Mouse (Mus musculus): ENCODE data around the gene Slc35b2. TPM values are rescaled to one million over a fixed set of nuclear protein-coding genes. Genes with fewer than 3 reads are reported as not detected.

The Slc35b2 gene
- total RNA-seq, 2 experiments from 2014 or later = 16.2 to 17.7 TPM

DNA sequence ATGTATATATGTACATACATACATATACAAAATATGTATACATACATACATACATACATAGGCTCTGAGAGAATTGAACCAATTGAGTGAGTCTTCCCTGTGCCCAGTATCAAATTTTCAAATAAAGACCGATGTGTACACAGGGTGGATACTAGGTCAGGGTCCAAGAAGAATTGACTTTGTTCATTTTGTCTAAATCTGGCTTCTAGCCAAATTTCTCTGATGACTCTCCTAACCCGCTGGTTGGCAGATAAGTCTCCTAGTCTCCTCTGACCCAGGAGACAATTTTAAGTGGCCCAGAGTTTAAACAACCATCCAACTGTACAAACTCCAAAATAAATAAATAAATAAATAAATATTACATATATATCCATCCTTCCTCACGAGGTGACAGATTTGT lies 35.2 kb downstream of the Slc35b2 start:
- DNase-seq (ENCODE audit: low spot score) = no peak

DNA sequence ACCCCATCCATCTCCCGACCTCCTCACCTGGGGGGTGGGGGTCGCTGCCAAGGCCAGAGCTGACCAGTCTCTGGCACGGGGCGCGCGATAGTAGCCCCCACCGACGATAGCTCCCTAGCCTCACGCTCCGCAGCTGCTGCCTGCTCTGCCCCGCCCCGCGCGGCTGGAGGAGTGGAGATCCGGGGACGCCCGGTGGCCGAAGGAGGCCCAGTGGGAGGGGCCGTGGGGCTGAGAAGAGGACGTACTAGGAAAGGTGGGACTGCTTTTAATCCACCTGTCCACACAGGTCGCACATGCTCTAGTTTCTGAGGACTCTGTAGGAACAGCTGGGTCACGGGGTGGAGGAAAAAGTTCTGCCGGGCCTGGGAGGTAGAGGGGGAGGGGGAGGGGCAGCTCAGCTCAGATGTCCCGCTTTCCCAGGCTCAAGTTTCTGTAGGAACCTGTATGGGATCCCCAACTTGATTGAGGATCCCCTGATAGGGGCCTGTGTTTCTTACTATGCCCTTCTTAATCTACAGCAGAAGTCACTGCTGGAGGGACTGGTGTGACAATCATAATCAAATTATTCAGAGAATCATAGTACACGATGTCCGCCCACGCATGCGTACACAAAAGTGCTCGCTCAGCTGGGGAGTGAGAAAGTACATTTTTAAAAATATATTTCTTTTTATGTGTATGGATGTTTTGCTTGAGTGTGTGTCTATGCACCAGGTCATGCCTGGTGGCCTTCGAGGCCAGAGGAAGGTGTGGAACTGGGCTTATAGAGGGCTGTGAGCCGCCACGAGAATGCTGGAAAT lies 36.0 kb downstream of the Slc35b2 start, which contains the start of gene Slc29a1:
Gene Slc29a1 (minus strand): TSS at position 161 of the 797 bp plus-strand sequence.
- peak; percentile 76 for DNase-seq (ENCODE audit: low spot score)

DNA sequence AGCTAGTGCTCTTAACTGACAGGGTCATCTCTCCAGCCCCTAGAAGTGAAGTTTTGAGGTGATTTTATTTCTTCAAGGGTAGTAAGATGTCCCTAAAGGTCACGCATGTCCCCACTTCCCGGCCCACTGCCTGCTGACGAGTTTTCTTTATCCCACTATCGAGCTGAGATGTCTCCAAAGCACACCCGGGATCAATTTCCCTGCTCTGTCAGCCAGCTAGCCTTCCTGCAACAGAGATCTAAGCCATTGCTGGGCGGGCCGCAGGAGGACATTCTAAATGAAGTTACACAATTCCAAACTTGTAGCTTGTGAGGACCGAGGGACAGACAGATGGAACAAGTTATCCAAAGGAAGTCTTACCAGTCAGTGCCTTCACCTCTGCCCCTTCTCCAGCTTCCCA lies 36.6 kb downstream of the Slc35b2 start:
- no peak for DNase-seq (ENCODE audit: low spot score)

DNA sequence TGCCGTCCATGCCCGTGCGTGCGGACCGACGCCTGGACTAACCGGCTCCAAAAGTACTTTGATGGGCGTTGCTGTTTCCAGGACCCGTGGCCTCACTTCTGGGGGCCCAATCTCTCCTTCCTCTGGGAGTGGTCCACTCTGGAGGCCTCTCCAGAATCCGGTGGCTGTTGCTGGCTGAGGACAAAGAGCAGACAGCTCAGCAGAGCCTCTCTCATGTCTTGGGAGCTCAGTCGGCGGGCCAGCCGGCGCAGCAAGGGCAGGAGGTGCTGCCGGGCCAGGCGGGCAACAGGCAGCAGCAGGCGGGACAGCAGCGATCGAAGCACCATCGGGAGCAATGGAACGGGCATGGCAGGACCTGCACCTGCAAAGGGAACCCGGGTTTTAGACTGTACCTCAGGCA lies 37.7 kb downstream of the Slc35b2 start:
- no peak for DNase-seq (ENCODE audit: low spot score)

DNA sequence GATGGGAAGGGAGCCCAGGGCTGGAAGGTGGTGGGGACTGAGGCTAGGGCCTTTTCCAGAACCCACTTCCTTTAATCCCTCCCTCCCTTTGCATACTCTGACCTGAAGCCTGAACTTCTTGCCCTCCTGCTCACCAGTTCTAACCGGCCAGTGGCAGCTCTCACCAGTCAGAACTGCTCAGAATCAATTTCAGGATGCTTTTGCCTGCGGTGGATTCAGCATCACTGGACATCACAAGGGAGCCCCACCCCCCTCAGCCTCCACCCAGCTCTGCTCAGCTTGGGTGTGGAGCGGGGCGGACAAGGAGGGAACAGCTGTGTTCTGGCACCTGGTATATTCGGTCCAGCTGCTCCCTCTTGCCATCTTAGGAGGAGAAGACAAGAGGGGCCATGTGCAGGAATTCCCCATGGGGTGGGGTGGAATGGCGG lies 38.2 kb downstream of the Slc35b2 start, which contains the start of gene Mymx:
Gene Mymx (minus strand): TSS at position 226 of the 428 bp plus-strand sequence.
- no peak for DNase-seq (ENCODE audit: low spot score)

DNA sequence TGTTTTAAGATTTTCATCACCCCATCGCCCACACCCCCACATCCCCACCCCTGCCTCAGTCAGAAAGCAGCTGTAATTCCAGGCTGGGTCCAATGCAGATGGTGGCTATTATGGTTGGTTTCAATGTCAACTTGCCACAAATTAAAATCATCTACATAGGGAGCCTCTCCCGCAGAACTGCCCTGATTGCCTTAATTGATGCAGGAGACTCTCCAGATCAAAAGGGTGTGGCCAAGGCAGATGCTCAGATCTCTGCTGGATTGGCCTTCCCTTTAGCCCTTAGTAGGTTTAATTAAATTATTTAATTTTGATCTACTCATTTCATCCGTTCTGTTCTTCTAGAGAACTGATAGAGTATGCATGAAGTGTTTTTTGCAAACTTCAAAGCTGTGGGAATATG lies 39.3 kb downstream of the Slc35b2 start:
- DNase-seq (ENCODE audit: low spot score) = no peak

DNA sequence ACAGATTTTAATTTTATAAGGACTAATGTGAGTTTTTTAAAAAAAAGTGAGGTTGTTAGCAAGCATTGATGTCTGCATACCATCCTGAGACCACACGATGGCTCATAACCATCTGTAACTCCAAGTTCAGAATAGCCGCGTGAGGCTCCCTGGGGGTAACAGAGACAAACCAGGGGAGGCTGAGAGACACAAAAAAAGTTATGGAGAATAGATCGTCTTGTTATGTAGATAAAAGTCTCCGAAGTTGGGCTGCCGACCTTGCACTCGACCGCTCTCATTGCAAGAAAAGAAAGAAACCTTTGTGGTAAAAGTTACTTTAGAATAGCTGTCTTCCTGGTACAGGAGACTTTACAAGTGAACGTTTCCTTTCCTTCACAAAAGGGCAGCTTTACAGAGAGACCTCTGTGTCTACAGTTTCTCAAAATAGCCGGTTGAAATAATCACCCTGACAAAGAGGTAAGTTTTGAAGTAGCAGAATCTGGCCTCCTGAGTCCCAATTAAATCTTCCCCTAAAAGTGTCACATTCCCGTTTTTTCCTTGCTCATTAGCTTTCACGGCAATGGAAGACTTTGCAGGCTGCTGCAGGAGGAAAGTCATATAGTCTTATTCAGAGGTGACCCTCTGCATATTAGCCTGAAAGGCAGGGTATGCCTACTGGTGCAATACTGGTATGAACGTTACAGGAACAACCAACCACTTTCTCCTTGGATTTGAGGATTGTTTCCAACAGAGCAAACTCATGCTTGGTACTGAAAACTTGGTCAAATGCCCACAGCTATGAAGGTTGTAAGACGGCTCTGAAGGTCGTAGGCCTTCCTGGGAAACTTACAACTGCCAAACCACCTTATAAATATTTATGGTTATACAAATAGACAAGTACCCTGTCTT lies 43.6 kb downstream of the Slc35b2 start:
- DNase-seq (ENCODE audit: low spot score) = no peak

DNA sequence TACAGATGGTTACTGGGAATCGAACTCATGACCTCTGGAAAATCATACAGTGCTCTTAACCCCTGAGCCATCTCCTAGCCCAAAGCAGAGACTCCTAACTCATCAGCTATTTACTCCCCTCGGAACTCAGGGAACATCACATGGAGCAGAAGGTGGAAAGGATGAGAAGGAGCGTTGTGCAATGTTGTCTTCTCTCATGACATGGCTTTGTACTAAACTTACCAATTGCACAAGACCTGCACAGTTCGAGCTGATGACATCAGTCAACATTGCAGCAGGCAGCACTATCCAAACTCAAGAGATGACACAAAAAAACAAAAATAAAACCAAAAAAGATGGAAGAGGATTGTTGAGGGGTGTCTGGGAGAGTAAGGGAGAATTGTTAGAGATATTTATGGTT lies 44.7 kb downstream of the Slc35b2 start:
- DNase-seq (ENCODE audit: low spot score) = no peak

DNA sequence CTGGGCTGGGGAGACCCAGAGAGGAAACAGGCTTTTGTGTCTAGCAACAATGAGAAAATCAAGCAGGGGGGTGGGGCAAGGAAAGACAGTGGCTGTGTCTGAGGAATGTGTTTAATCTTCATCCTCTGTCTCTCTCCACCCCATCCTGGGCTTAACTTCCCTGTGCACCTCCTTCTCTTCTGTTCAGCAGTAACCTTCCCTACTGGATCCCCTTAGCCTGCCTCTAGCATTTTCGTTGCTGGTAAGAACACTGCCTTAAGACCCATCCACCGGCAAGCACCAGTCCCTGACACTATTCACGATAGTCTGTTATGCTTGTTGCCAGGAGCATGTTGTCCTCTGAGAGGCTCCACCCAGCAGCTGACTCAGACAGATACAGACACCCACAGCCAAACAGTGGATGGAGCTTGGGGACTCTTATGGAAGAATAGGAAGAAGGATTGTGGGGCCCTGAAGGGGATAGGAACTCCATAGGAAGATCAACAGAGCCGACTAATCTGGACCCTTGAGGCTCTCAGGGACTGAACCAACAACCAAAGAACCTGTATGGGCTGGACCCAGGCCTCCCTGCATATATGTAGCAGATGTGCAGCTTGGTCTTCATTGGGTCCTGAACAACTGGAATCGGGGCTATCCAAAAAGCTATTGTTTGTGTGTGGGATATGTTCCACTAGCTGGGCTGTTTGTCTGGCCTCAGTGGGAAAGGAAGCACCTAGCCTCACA lies 46.6 kb downstream of the Slc35b2 start:
- DNase-seq (ENCODE audit: low spot score) = peak; percentile 59

DNA sequence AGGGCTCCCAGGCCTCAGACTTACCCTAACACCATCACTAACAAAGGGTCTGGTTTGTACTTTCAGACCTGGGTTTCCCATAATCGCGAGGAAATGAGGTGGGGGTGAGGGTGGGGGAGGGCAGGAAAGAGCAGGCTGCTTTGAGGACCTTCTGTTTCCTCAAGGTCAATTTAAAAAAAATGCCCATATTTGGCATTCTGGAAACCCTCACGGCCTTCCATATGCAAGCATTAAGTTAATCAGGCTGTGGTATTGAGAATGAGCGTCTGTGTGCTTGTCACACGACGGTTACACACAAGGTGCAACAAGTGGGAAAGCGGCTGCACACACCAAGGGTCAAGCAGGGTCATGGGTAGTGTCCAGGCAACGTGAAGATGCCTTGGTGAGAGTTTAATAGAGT lies 48.3 kb downstream of the Slc35b2 start:
- no peak for DNase-seq (ENCODE audit: low spot score)

DNA sequence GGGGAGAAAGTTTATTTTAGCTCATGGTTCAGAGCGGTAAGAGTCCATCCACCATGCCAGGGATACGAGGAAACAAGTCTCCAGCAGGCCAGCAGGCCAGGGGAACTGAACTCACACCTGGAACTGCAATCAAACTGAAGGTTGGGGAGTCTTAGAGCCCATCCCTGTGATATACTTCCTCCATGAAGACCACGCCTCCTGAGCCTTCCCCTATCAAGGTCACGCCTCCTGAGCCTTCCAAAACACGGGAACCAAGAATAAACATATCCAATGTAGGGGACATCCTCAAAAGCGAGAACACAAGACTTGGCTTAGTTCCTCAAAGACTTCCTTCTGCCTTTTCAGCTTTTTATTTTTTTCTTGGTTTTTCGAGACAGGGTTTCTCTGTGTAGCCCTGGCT lies 49.2 kb downstream of the Slc35b2 start:
- no peak for DNase-seq (ENCODE audit: low spot score)

DNA sequence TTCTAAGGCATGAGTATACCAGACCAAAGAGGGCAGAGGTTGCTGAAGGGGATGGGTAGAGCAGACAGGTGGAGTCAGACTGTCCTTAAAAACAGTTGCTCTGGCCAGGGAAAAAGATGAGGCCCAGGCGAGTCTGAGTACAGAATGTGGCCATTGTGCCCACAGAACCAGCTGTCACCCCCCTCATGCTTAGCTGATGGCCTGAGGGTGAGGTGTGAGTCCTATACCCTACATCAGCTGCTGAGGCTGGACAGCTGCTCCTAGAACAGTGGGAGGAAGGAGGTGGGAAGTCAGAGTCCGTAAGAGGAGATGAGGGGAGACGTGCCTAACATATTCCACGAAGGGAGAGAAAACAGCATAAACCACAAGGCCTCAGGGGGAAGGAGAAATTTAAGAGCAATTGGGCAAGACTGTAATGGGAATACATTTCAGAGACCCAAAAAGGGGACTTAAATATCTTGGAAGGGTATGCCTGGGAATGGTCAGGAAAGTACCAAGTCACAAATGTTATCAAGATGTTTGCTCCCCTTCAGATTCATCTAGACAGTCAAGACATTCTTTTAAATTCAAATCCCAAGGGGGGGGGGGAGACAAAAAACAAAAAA lies 52.5 kb downstream of the Slc35b2 start:
- no peak for DNase-seq (ENCODE audit: low spot score)

DNA sequence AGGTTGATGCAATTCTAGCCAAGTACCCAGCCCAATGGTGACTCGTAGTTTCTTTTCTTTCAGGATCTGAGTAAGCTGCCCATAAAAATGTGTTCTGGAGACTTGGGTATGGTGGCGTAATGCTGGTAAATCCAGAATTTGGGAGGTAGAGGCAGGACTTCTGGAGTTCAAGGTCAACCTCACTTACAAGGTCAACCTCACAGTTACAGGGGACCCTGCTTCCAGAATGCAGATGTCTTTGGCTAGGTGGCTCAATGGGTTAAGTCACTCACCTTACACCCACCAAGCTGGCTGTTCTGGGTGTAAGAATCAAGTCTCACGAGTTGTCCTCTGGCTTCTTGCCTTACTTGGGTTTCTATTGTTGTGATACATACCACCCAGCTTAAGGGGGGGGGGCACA lies 53.0 kb downstream of the Slc35b2 start:
- DNase-seq (ENCODE audit: low spot score) = no peak

Other genes starting within 250 kb of the Slc35b2 start
- gene Cdc5l, start 130.1 kb upstream of the Slc35b2 start, total RNA-seq (2021) = 10 to 100 TPM; 37.2 to 38.9 TPM
- not detected for gene Spats1, start 88.5 kb upstream of the Slc35b2 start, total RNA-seq (2021)
- gene Aars2, start 57.0 kb upstream of the Slc35b2 start, total RNA-seq (2021) = 10 to 100 TPM; 12.8 to 14.1 TPM
- gene Tcte1, start 40.4 kb upstream of the Slc35b2 start, total RNA-seq (2021) = not detected
- not detected for gene Tmem151b, start 14.2 kb upstream of the Slc35b2 start, total RNA-seq (2021)
- gene Nfkbie, start 8.2 kb upstream of the Slc35b2 start, total RNA-seq (2021) = under 1 TPM; 0.30 to 0.47 TPM
- gene Hsp90ab1, start 9.4 kb downstream of the Slc35b2 start, total RNA-seq (2021) = 1,000 to 10,000 TPM; 1,074 to 1,224 TPM
- gene Slc29a1, start 35.7 kb downstream of the Slc35b2 start, total RNA-seq (2021) = 10 to 100 TPM; 31.9 to 32.4 TPM
- not detected for gene Mymx, start 38.2 kb downstream of the Slc35b2 start, total RNA-seq (2021)
- gene Capn11, start 95.5 kb downstream of the Slc35b2 start, total RNA-seq (2021) = under 1 TPM; 0.21 to 0.66 TPM
- 100 to 1,000 TPM; 119 to 165 TPM for gene Mrpl14, start 122.4 kb downstream of the Slc35b2 start, total RNA-seq (2021)
- gene Tmem63b, start 123.0 kb downstream of the Slc35b2 start, total RNA-seq (2021) = 10 to 100 TPM; 65.0 to 70.8 TPM
- not detected for gene 1600014C23Rik, start 170.0 kb downstream of the Slc35b2 start, total RNA-seq (2021)